Mouse (Mus musculus): ENCODE results near the gene Phlda2. TPM values are rescaled to one million over a fixed set of nuclear protein-coding genes. Genes with fewer than 3 reads are reported as not detected.

Phlda2 gene
- polyA plus RNA-seq, 1 experiment from 2014 or later, result 0.37 TPM

DNA sequence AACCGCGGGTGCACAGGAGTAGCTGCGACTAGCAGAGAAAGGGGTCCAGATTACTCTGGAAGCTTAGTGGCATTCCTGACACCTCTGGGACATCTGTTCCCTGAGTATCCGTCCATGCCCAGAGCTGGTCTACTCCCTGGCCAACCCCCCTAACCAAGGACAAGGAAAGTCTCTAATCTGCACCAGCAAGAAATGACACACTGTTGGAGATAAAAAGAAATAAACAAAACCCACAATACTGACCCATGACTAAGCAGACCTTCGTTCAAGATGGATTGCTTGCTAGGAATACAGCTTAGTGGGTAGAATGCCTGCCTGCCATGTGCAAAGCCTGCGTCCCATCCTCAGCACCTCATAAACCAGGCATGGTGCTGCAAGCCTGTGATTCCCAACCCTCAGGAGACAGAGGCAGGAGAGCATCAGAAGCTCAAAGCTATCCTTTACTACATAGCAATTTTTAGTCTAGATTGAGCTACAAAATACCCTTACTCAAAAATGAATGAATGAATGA, 9.3 kb downstream of the Phlda2 start:
- Histone ChIP-seq H3K27ac (ENCODE audit: low read depth, low read length) (no peak overlapping the region), H3K36me3 (ENCODE audit: control insufficient read depth, insufficient read depth, low read length) (no peaks in the 10 kb centered on the region), H3K4me1 (ENCODE audit: control insufficient read depth, insufficient read depth, low read length) (no peaks in the 10 kb centered on the region), H3K4me3 (ENCODE audit: low read depth, low read length) (no peak overlapping the region), H3K9me3 (ENCODE audit: control insufficient read depth, low read length) (no peaks in the 10 kb centered on the region), H3K9ac (ENCODE audit: low read length) (no peak overlapping the region), H3K4me2 (no peak overlapping the region), H3K27me3 (ENCODE audit: control insufficient read depth, insufficient read depth, low read length) (no peaks in the 10 kb centered on the region)
- 85% methylated on average over 6 of the region's 6 CpGs for WGBS
- no peak for ATAC-seq (ENCODE audit: low FRiP score)
- DNase-seq (ENCODE audit: low spot score, missing footprints), result no peak

DNA sequence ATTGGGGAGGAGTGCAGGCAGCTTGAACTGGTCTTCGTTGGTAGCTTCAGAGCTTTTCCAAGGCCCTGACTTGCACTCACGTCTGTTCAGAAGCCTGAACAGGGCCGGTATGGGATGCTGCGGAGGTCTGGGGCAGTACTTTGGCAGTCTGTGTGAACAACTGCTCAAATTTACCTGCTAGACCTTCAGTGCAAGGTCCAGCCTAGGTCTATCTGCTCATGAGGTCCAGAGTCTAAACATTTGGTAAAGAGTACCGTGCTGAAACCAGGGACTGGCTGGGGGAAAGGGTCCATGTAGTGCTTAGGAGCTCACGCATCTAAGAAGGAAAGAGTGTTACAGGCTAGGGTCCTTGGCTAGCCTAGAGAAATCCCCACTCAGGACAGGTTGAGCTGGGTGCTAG, 13.2 kb downstream of the Phlda2 start:
- no peaks in the 10 kb centered on the region for H3K36me3 ChIP-seq (ENCODE audit: control insufficient read depth, insufficient read depth, low read length)
- H3K9me3 ChIP-seq (ENCODE audit: control insufficient read depth, low read length), result no peaks in the 10 kb centered on the region
- no peak overlapping the region for H3K27ac ChIP-seq (ENCODE audit: low read depth, low read length)
- no peak for ATAC-seq (ENCODE audit: low FRiP score)
- H3K9ac ChIP-seq (ENCODE audit: low read length), result no peak overlapping the region
- DNase-seq (ENCODE audit: low spot score, missing footprints), result no peak
- no peaks in the 10 kb centered on the region for H3K27me3 ChIP-seq (ENCODE audit: control insufficient read depth, insufficient read depth, low read length)
- WGBS, result 78% methylated on average over 6 of the region's 6 CpGs
- H3K4me1 ChIP-seq (ENCODE audit: control insufficient read depth, insufficient read depth, low read length), result no peaks in the 10 kb centered on the region
- no peak overlapping the region for H3K4me2 ChIP-seq
- no peak overlapping the region for H3K4me3 ChIP-seq (ENCODE audit: low read depth, low read length)

DNA sequence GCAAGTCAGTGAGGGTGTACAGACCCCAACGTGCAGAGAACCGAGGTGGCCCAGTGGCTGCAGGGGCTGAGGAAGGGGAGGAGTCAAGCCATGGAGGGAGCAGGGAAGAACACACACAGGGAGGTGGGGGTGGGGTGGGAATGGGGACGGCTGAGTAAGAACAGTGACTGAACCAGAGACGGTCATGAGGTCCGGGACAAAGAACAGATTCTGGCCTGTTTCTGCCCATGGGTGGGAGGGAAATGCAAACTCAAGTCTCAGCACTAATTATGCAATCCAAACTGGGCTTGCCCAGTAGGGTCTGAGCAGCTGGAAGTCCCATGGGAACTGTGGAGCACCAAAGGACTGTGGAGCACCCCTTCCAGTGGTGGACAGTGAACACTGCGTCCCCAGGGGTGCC, 20.4 kb downstream of the Phlda2 start:
- 19% methylated on average over 6 of the region's 6 CpGs for WGBS
- no peaks in the 10 kb centered on the region for H3K27me3 ChIP-seq (ENCODE audit: control insufficient read depth, insufficient read depth, low read length)
- DNase-seq (ENCODE audit: low spot score, missing footprints) (no peak), ATAC-seq (ENCODE audit: low FRiP score) (0 out of 2 replicates have a peak, but pooled peaks have one; percentile 50)
- H3K36me3 ChIP-seq (ENCODE audit: control insufficient read depth, insufficient read depth, low read length), result no peaks in the 10 kb centered on the region
- H3K4me3 ChIP-seq (ENCODE audit: low read depth, low read length), result no peak overlapping the region
- H3K4me1 ChIP-seq (ENCODE audit: control insufficient read depth, insufficient read depth, low read length), result 0 out of 2 replicates have a peak, but pooled peaks cover 2% of the 10 kb centered on the region
- H3K27ac ChIP-seq (ENCODE audit: low read depth, low read length), result no peak overlapping the region
- H3K4me2 ChIP-seq, result no peak overlapping the region
- no peak overlapping the region for H3K9ac ChIP-seq (ENCODE audit: low read length)
- no peaks in the 10 kb centered on the region for H3K9me3 ChIP-seq (ENCODE audit: control insufficient read depth, low read length)

DNA sequence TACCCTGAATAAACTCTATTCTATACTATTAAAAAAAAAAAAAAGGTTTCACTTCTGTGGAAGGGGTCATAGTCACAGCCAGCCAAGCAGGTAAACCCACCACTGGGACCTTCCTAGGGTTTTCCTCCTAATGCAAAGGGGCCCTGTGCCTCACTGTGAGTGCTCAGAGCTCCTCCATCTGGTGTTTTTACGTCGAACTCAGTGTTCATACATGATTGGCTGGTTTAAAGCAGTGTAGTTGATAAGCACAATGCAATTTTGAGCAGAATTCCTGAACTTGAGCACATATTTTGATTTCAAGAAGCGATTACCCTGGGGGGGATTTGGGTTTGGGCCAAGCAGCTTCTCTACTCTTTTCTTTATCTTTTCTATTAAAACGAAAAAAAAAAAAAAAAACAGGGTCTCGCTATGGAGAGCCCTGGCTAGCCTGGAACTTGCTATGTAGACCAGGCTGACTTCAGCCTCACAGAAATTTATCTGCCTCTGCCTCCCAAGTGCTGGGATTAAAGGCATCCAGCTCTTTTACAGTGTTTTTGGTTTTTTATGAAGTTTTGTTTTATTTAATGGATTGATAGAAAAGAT, 21.1 kb downstream of the Phlda2 start:
- Histone ChIP-seq H3K4me1 (ENCODE audit: control insufficient read depth, insufficient read depth, low read length) (0 out of 2 replicates have a peak, but pooled peaks cover 2% of the 10 kb centered on the region), H3K36me3 (ENCODE audit: control insufficient read depth, insufficient read depth, low read length) (no peaks in the 10 kb centered on the region), H3K9ac (ENCODE audit: low read length) (no peak overlapping the region), H3K27me3 (ENCODE audit: control insufficient read depth, insufficient read depth, low read length) (no peaks in the 10 kb centered on the region), H3K27ac (ENCODE audit: low read depth, low read length) (no peak overlapping the region), H3K4me2 (no peak overlapping the region), H3K4me3 (ENCODE audit: low read depth, low read length) (no peak overlapping the region), H3K9me3 (ENCODE audit: control insufficient read depth, low read length) (no peaks in the 10 kb centered on the region)
- WGBS, result 52% methylated on average over 5 of the region's 5 CpGs
- no peak for DNase-seq (ENCODE audit: low spot score, missing footprints)
- ATAC-seq (ENCODE audit: low FRiP score), result no peak

DNA sequence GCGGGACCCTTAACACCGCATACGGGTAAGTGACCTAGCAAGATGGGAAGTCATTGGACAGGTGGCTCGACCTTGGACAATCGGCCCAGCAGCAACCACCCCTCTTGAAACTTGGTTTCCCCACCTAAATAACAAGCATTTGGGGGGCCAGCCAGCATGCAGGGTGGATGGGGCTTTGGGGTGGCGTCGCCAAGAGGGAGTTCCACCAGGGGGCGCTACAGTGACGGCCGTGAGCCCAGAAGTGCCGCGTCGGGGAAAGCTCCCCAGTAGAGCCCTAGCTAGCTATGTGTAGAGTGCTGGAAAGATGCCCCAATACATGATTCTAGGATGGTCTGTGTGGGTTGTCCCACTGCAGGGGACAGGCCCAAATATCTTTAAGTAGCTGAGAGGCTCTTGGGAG, 22.5 kb downstream of the Phlda2 start:
- DNase-seq (ENCODE audit: low spot score, missing footprints), result peak; percentile 91
- WGBS, result 29% methylated on average over 13 of the region's 13 CpGs

DNA sequence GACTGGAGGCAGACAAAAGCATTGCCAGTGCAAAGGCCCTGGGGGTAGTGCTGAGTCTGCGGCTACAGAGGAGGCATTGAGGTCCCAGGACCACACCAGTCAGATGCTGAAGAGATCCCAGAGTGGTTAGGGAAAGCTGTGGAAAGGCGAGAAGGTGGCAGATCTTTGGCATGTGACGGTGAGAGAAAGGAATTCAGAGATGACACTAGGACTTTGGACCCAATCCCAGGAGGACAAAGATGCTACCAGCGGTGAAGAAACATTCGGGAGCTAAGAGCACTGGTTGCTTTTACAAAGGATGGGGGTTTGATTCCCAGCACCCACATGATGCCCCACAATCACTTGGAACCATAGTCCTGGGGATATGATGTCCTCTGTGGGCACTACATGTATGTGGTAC, 25.1 kb downstream of the Phlda2 start:
- H3K27ac ChIP-seq (ENCODE audit: low read depth, low read length), result no peak overlapping the region
- 91% methylated on average over 5 of the region's 5 CpGs for WGBS
- H3K9ac ChIP-seq (ENCODE audit: low read length), result no peak overlapping the region
- no peak overlapping the region for H3K4me3 ChIP-seq (ENCODE audit: low read depth, low read length)
- no peak for ATAC-seq (ENCODE audit: low FRiP score)
- no peaks in the 10 kb centered on the region for H3K36me3 ChIP-seq (ENCODE audit: control insufficient read depth, insufficient read depth, low read length)
- 0 out of 2 replicates have a peak, but pooled peaks cover 2% of the 10 kb centered on the region for H3K4me1 ChIP-seq (ENCODE audit: control insufficient read depth, insufficient read depth, low read length)
- H3K4me2 ChIP-seq, result no peak overlapping the region
- no peaks in the 10 kb centered on the region for H3K27me3 ChIP-seq (ENCODE audit: control insufficient read depth, insufficient read depth, low read length)
- DNase-seq (ENCODE audit: low spot score, missing footprints), result no peak
- H3K9me3 ChIP-seq (ENCODE audit: control insufficient read depth, low read length), result no peaks in the 10 kb centered on the region

More for the DNA sequence above, 22.5 kb downstream of the Phlda2 start:
- no peak overlapping the region for H3K4me2 ChIP-seq
- H3K27me3 ChIP-seq (ENCODE audit: control insufficient read depth, insufficient read depth, low read length), result no peaks in the 10 kb centered on the region
- no peaks in the 10 kb centered on the region for H3K9me3 ChIP-seq (ENCODE audit: control insufficient read depth, low read length)
- 0 out of 2 replicates have a peak, but pooled peaks cover 2% of the 10 kb centered on the region for H3K4me1 ChIP-seq (ENCODE audit: control insufficient read depth, insufficient read depth, low read length)
- no peak overlapping the region for H3K4me3 ChIP-seq (ENCODE audit: low read depth, low read length)
- H3K27ac ChIP-seq (ENCODE audit: low read depth, low read length), result no peak overlapping the region
- ATAC-seq (ENCODE audit: low FRiP score), result no peak
- no peak overlapping the region for H3K9ac ChIP-seq (ENCODE audit: low read length)
- no peaks in the 10 kb centered on the region for H3K36me3 ChIP-seq (ENCODE audit: control insufficient read depth, insufficient read depth, low read length)

DNA sequence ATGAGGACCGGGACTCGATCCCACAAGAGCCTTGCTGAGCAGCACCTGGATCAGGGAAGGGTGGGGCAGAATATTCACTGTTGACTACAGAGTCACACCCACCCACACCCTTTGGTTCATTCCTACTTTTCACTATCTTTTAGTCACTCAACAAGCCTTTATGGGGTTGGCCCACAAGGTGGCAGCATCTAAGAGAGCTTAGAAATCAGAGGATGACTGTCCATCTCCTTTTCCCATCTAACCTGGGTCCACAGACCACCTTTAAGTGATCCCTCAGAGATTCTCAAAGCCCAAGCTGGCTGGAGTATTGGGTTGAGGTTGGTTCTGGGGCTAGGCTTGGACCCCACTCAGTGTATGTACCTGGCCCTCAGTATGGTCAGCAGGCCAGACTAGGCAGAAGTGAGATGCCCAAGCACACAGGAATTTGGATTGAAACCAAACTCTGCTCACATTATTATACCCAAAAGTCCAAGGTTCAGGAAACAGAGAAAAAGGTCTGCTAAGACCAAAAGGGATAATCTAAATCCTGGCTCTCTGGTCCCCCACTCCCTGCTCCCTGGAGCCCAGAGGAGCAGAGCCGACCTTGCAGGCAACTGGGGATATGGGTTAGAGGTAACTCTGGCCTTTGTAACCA, 26.1 kb downstream of the Phlda2 start:
- Histone ChIP-seq H3K27ac (ENCODE audit: low read depth, low read length) (no peak overlapping the region), H3K36me3 (ENCODE audit: control insufficient read depth, insufficient read depth, low read length) (no peaks in the 10 kb centered on the region), H3K4me3 (ENCODE audit: low read depth, low read length) (no peak overlapping the region), H3K4me2 (no peak overlapping the region), H3K9ac (ENCODE audit: low read length) (no peak overlapping the region), H3K27me3 (ENCODE audit: control insufficient read depth, insufficient read depth, low read length) (no peaks in the 10 kb centered on the region), H3K4me1 (ENCODE audit: control insufficient read depth, insufficient read depth, low read length) (no peaks in the 10 kb centered on the region), H3K9me3 (ENCODE audit: control insufficient read depth, low read length) (no peaks in the 10 kb centered on the region)
- DNase-seq (ENCODE audit: low spot score, missing footprints) (no peak), ATAC-seq (ENCODE audit: low FRiP score) (no peak)
- WGBS, result 95% methylated on average over 3 of the region's 3 CpGs

DNA sequence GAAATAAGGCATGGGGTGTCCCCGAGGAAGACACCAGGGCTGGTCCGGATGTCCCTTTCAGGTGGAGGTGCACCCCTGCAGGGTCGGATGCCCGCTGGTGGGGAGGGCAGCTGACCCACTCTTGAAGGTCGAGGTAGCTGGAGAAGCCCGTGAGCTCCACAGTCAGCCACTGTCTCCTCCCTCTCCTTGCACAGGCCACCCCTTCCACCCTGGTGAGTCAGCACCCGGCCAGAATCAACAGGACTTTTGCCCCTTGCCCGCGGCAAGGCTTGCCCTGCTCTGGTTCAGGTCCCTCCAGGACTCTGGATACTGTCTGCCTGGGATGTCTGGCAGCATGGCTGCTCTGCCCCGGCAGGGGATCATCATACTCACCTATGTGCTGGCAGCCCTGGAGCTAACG, 27.1 kb downstream of the Phlda2 start:
- Histone ChIP-seq H3K36me3 (ENCODE audit: control insufficient read depth, insufficient read depth, low read length) (no peaks in the 10 kb centered on the region), H3K9ac (ENCODE audit: low read length) (no peak overlapping the region), H3K27me3 (ENCODE audit: control insufficient read depth, insufficient read depth, low read length) (no peaks in the 10 kb centered on the region), H3K4me1 (ENCODE audit: control insufficient read depth, insufficient read depth, low read length) (no peaks in the 10 kb centered on the region), H3K4me3 (ENCODE audit: low read depth, low read length) (no peak overlapping the region), H3K27ac (ENCODE audit: low read depth, low read length) (no peak overlapping the region), H3K9me3 (ENCODE audit: control insufficient read depth, low read length) (no peaks in the 10 kb centered on the region), H3K4me2 (no peak overlapping the region)
- WGBS, result 81% methylated on average over 11 of the region's 11 CpGs
- DNase-seq (ENCODE audit: low spot score, missing footprints), result no peak
- ATAC-seq (ENCODE audit: low FRiP score), result no peak

DNA sequence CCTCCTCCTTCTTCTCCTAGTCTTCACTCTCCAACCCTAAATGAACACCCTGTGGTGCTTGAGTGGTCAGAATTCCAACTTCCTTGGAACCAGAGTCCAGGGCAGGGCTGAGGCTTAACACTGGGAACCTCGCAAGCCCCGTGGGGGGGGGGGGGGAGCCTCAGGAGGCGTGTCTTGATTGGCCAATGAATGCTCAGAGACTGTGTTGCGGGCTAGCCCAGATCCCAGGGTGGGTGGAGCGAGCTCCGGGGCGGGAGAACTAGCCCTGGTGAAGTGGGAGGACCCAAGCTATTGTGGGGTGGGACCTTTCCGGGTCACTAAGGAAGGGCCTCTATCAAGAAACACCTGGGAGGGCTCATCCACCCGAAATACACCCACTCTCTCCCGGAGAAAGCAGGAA, 28.1 kb downstream of the Phlda2 start:
- Histone ChIP-seq H3K4me1 (ENCODE audit: control insufficient read depth, insufficient read depth, low read length) (no peaks in the 10 kb centered on the region), H3K9me3 (ENCODE audit: control insufficient read depth, low read length) (no peaks in the 10 kb centered on the region), H3K27me3 (ENCODE audit: control insufficient read depth, insufficient read depth, low read length) (no peaks in the 10 kb centered on the region), H3K27ac (ENCODE audit: low read depth, low read length) (no peak overlapping the region), H3K4me2 (no peak overlapping the region), H3K9ac (ENCODE audit: low read length) (no peak overlapping the region), H3K4me3 (ENCODE audit: low read depth, low read length) (no peak overlapping the region), H3K36me3 (ENCODE audit: control insufficient read depth, insufficient read depth, low read length) (no peaks in the 10 kb centered on the region)
- 33% methylated on average over 8 of the region's 10 CpGs for WGBS
- ATAC-seq (ENCODE audit: low FRiP score), result no peak
- DNase-seq (ENCODE audit: low spot score, missing footprints), result no peak

Measured in midbrain, embryonic 11.5 days (tissue).